Mouse (Mus musculus) hematopoietic stem cell, adult 5-6 weeks (primary cell): Measurements from ENCODE around the gene Slc50a1. TPM values are rescaled to one million over a fixed set of nuclear protein-coding genes. Genes with fewer than 3 reads are reported as not detected.

ENCODE experiments used
- ATAC-seq, 2 experiments: fragments of 125-278 bp in 1 of 2; replicated peaks in 1 of 2; 2 replicates each; pipeline ENCODE4 v1.8.0; 2016 to 2017; ENCODE audit warnings: inconsistent platforms in 2 of 2, mild to moderate bottlenecking in 2 of 2, moderate number of reproducible peaks in 2 of 2, low read depth in 1 of 2, moderate TSS enrichment in 1 of 2; ENCODE audit not compliant: low FRiP score in 2 of 2, poor library complexity in 2 of 2, severe bottlenecking in 2 of 2, insufficient read depth in 1 of 2, low TSS enrichment in 1 of 2
- total RNA-seq: library from RNA; stranded (forward); fragments of 172-1452, 232-1000 nt; gene quantifications from 2 replicates; pipeline ENCODE4 v1.2.3, GENCODE M21; 2017

The Slc50a1 gene
- total RNA-seq, 1 experiment from 2014 or later: 96.6 TPM

DNA sequence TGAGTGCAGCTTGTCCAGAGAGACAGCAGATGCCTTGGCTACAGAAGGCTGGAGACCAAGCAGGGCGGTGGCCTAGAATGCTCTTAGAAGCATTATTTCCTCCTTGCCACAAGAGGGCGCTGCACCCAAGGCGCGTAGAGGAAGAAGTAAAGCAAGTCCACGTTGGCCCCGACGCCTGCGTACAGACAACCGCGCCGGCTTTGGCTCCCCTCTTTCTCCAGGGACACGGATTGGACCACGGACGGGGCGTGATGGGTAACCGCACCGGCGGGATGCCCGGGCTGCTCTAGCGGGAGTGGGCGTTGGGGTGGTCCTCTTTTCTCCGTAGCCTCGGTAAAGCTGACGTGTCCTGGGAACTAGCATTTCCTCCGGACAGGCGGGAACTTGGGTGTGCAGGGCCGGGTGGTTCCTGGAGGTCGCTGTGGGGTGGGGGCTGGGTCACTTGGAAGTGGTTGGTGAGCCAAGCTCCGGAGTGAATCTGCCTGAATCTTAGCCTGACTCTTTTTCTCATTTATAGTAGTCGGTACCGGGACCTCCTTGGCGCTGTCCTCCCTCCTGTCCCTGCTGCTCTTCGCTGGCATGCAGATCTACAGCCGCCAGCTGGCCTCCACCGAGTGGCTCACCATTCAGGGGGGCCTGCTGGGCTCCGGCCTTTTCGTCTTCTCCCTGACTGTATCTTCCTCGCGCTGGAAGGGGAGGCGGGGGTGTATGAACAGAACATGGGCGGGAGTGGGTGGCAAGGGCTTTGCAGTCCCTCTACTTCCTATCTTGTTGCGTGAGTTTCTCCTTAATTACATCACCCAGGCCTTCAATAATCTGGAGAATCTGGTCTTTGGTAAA, 23.9 kb downstream of the Slc50a1 start, which contains the start of gene Trim46:
TSS of gene Trim46 (minus strand) at position 49 of the 840 bp plus-strand sequence.
- ATAC-seq: peak; percentile 66 to 70

DNA sequence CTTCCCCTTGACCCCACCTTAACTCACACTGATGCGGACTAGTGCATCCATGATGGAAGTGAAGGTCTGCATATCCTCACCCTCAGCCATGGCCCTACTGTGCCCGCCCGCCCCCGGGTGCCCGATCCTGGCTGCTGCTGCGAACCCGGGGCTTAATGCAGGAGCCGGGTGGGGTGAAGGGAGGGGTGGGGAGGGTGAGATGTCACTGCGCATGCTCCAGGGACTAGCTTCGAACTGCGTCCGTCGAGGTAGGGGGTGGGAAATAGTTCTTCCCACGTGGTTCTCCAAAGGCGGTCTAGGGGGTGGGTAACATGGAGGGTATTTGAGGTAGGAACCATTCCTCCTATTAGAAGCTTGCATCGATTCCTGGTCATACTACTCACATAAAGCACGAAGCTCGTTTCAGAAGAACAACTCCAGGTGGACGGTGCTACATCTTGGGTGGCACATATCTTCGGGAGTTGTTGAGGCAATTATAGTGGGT, 24.6 kb downstream of the Slc50a1 start, which contains the start of gene Krtcap2:
TSS of gene Krtcap2 (plus strand) at position 279 of the 484 bp plus-strand sequence.
- no peak for ATAC-seq

DNA sequence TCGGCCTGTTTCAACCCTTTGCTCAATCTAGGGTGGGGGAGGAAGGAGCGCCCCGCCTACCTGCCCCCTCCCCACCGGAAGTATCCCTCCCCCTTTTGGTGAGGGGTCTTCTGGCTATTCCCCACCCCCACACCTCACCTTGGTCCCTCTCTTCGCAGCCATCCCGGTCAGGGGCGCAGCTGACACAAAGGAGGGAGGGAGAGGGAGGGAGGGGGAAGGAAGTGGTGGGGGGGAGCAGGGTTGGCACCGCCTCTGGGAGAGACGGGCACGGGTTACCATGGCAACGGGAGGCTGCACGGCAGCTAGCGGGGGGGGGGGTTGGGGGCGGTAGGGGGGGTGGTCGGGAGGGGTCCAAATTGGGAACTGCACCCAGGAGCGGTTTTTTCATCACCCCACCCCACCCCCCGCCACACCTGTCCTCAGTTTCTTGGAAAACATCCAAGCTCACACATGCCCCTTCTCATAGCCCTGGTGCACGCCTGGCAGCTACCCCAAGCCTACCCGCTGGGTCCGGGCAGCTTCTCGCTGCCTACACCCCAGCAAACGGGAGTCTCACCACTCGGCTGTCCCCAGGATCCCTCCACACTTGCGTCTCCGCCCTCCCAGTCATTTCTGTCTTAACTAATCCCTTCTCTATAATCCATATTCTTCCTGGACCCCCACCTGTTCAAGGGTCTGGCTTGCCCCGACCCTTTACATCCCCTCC, 25.2 kb downstream of the Slc50a1 start:
- ATAC-seq: no peak

DNA sequence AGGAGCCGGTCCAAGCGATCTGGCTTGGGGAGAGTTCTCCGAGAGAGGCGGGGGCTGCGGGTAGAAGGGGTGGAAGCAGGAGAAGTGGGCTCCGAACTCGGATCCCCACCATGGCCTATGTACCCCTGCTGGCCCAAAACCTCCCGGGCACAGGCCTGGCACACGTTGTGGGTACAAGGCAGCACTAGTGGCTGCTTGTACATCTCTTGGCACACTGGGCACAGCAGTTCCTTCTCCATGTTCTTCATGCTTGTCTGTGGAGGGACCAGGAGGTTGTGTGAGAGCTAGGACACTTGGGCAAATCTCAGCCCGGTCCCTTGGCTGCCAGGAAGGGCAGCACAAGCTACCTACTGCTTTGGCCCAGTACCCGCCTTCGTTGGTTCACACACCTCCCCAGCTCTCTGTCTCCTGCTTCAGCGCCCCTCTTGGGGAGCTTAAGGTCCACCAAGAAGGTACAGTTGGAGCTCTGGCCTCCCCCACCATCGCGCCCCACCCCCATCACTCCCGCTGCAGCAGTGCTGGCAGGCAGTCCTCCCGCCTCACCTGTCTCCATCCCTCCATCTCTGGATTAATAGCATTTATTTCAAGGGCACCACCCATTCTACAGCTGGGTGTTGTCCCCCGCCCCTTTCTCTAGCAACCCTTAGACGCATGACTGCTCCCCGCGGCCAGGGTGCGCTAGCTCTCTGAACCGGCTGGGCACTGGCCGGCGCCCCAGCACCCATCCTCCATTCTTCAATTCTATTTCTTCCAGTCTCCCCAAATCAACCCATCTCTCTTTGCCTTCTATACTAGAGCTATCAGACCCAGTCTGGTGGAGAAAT, 26.0 kb downstream of the Slc50a1 start:
- peak; percentile 20 to 29; a peak in 2 of 4 replicates for ATAC-seq

DNA sequence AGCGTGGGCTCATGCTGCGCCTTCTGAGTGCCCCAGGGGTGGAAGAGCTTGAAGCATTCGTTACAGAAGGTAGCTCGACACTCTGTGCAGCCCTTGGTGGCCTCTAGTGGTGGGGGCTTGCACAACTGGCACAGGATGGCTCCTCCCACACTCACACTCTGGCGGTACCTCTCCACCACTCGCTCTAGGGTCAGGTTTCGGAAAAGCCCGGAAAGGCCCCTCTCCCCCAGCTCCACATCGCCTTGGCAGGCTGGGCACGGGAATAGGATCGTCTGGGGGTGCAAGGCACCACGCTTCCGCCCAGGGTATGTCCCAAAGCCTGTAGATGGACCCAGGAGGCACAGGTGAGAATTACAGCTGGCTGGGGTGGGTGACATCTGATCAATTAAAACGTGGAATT, 26.8 kb downstream of the Slc50a1 start:
- peak; percentile 74 to 80 for ATAC-seq

DNA sequence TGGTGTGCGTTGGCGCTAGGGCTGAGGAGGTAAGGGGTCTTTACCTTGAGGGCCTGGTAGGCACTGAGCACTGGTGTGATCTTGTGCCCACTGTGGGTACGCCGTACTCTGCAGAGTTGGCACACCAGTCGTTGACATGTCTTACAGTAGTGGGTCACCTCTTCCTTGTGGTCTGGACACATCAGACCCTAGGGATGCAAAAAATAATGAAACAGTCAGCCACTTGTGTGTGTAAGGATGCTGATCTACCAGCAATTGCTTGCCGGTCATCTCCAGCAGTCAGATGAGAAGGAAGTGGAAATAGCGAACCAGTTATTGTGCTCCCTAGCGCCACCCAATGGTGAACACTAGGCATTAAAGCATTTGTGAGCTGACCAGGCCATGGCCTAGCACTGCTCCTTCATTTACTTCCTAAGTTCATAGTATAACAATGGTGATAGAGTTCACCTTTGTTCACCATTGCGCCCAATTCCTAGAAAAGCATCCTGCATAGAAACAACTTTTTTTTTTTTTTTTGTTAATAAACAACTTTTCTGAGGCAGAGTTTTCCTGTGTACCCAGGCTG, 28.0 kb downstream of the Slc50a1 start:
- ATAC-seq: 0 out of 4 replicates have a peak, but pooled peaks have one; percentile 24 to 26

DNA sequence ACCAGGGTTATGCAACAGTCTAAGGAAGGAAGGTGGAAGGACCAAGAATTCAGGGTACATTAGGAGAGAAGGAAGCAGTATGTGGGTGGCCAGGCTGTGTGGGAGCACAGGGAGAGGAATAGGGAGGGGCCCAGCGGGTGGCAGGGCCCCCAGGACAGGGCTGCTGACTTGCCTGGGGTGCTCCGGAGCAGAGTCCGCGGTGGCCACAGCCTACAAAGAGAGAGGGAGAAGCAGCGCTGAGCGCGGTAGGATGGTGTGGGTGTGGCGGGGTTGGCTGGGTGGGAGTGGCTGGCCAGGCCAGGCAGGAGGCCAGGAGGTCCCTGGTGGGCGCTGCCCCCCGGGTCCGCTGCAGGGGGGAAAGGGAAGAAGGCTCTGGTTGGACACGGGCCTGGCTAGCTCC, 31.9 kb downstream of the Slc50a1 start:
- no peak for ATAC-seq

DNA sequence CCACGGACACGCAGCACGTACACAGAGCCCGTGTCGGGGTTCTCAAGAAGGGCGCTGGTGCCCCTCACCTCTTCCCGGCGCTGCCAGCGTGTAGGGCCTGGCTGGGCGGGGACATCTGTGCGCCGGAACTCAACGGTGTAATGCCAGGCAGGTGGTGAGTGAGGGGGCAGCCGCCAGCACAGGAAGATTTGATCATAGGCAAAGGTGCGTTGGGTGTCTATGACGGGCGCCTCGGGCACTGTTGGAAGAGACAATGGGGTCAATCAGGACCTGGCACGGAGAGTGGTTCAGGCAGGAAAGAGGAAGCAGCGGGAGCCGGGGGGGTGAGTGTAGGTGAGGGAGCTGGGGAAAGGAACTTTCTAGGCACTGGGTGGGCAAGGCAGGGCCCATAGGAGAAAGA, 32.7 kb downstream of the Slc50a1 start:
- no peak for ATAC-seq

DNA sequence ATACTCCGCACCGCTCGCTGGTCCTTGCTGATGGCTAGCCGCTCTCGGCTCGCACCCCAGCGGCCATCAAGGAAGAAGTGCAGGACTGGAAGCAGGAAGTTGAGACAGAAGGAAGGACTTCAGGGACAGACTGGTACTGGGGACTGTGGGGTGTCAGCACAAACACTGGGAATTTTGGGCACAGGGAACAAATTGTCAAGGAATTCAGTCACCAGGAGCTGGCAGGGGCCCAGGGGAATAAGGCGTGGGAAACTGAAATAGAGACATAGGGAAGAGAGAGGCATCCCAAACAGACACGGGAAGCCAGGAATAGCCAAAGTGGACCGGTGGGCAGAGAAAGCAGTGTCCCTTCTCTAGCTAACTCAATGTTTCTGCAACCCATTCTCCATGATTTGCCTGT, 33.9 kb downstream of the Slc50a1 start:
- no peak for ATAC-seq

DNA sequence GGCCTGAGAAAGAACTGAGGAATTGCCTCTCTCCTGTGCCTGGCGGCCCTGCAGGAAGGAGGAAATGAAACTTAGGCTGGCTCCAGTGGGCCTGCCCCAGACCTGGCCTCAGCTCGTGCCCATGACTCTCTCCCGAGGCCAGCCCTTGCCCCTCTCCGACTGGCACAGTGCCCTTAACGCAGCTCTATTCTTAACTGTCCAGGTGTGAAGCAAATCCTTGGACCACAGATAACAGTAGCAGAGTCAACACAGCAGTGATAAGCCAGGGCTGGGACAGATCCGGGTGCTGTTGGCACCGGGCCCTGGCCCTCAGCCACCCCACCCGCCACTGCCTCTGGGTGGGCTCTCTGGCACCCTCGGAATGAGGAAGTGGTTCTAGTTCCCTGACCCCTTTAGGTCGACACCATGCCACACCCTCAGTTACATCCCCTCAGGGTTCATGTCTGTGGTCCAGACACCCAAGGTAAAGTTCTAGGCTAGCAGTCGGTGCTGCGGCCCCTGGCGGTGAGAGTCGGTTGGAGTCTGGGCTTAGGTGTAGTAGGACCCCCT, 36.7 kb downstream of the Slc50a1 start:
- ATAC-seq: peak; percentile 56 to 68

DNA sequence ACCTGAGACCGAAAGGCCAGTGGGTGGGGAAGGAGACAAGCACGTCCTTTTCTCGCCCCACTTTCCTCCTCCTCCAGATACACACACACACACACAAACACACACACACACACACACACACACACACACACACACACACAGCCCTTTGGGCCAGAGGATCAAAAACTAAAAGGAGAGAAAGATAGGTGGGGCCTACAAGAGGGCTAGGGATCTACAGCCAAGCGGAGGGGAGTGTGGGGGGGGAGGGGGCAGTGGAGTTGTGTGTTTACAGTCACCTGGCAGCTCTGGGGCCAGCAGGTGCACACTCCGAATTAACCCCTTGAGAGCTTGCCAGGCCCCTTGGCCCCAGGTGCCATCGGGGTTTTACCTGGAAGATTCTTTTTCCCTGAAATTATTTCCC, 37.8 kb downstream of the Slc50a1 start:
- ATAC-seq: no peak

DNA sequence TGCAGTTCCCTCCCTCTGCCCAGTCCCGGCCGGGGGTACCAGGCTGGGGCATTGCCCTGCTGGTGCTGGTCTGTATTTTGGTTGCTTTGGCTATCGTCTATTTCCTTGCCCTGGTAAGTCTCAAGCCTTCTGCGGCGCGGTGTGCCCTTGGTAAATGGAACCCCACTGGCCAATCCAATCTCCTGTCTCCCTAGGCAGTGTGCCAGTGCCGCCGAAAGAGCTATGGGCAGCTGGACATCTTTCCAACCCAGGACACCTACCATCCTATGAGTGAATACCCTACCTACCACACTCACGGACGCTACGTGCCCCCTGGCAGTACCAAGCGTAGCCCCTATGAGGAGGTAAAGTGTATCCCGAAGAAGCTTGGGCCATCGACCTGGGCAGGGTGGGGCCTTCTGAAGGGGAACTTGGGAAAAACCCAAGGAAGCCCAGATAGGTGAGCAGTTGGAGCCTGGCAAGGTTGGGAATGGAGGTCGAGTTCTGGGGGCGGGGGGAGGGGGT, 38.5 kb downstream of the Slc50a1 start:
- no peak for ATAC-seq

DNA sequence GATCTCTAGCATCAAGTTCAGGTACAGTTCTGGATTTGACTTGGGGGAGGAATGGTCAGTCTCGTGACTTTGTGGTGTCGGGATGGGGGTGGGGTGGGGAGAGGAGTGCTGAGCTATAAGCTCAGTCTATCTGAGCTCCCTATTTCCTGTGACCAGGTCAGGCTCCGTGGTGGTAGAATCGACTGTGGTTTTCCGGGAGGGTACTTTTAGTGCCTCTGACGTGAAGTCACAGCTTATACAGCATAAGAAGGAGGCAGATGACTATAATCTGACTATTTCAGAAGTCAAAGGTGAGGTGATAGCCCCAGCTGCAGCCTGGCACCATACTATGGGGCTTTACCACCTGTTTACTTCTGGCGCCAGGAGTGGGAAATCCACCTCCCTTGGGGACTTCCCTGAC, 39.0 kb downstream of the Slc50a1 start:
- no peak for ATAC-seq

DNA sequence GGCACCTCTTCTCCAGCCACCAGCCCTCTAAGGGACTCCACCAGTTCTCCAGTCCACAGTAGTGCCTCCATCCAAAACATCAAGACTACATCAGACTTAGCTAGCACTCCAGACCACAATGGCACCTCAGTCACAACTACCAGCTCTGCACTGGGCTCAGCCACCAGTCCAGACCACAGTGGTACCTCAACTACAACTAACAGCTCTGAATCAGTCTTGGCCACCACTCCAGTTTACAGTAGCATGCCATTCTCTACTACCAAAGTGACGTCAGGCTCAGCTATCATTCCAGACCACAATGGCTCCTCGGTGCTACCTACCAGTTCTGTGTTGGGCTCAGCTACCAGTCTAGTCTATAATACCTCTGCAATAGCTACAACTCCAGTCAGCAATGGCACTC, 39.8 kb downstream of the Slc50a1 start:
- ATAC-seq: no peak

DNA sequence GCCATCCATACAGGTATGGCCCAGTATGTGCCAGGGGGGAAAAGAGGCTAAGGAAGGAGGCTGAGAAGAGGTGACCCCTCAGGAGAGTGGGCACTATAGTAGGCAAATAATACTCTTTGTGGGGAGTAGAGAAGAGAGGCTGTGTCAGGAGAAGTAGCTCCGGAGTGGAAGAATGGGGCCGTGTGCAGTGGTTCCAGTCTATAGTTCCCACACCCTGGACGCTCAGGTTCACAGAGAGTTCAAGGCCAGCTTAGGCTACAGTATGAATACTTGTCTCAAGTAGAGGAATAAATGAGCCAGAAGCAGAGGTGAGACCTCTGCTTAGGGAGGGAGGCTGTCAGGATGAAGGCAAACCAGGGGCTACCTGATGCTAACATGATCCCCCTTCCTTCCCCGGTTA, 41.1 kb downstream of the Slc50a1 start:
- no peak for ATAC-seq

DNA sequence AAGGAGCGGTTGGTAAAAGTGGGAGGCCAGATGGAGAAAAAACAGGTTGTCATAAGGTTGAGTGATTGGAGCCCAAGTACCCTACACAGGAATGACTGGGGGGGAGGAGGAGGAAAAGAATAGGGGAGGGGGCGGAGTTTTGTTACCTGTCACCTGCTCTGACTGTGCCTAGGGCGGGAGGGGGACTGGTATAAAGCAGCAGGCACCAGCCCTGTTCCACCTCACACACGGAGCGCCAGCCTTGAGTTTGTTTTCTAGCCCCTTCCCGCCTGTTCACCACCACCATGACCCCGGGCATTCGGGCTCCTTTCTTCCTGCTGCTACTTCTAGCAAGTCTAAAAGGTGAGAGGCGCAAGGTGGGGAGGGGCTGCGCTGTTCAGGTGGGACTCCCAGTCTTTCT, 41.5 kb downstream of the Slc50a1 start, which contains the start of gene Muc1:
TSS of gene Muc1 (plus strand) at position 222 of the 400 bp plus-strand sequence.
- no peak for ATAC-seq

DNA sequence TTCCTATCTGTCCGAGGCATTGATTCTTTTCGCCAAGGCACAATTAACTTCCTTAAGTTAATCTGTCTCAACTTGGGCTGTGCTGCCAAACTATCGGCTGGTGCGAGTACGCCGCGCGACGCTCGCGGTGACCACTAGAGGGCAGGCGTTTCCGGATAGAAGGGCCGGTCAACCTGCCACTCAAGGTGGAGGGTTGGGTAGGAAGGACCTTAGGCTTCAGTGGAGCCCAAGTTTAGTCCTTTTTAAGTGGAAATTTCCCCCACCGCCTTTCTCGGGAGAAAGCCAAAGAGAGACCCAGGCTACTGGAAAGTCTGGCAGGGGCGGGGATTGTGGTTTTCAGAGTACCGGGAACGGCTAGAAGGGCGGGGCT, 42.2 kb downstream of the Slc50a1 start:
- ATAC-seq: peak; percentile 77 to 80
